Mouse (Mus musculus) ovary, adult 18-20 months (tissue): ENCODE data around the gene Ppp4r2.

Source experiments
- DNase-seq: peaks from one replicate; pipeline ENCODE4 v3.0.0; 2022; ENCODE audit warnings: low spot score, mixed read lengths

The Ppp4r2 gene

DNA sequence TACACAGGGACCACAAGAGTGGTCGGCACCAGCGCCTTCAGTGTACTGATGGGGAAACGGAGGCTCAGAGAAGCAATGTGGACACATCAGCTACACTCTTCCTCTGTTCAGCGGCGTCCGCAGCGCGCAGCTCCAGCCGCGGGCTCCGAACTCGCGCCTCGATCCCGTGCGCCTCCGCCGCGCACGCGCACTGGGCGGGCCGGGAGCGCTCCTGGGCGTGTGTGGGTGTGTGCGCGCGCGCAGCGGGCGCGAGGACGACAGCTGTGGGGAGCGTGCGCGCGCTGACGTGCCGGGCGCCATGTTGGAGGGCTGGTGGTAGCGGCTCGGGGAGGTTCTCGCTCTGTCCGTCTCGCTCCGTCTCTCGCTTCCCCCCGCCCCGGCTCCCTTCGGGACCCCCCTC lies at the start of gene Ppp4r2:
Ppp4r2 (plus strand) TSS at position 268 of the 400 bp plus-strand sequence.
- DNase-seq: peak; percentile 80

DNA sequence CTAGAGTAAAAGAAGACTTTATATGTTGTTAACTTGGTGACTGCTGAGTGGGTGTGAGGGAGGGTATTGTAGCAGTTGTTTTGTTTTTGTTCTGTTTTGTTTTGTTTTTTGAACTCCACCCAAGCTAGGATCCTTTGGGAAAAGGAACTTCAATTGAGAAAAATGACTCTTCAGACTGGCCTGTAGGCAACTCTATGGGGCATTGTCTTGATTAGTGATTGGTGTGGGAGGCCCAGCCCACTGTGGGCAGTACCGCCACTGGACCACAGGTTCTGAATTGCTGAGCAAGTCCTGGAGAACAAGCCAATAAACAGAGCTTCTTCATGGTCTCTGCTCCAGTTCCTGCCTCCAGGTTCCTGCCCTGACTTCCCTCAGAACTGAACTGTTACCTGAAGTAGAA lies 45.7 kb upstream of the Ppp4r2 start:
- no peak for DNase-seq

DNA sequence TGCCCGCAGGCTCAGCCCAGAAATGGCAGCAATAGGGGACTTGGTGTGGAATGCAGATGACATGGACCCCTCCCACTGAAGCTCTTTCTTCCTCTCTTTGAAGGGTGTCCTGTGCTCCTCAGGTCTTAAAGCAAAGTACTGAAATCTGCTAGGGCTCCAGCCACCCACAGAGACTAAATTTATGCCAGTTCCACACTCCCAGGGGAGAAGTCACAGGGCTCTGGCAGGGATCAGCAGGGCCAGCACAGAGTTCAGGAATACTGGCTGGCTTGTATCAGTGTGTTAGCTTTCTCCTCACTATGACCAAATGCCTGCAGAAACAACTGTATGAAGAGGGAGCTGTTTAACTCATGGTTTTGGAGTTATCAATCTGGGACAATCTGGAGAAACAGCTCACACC lies 44.3 kb upstream of the Ppp4r2 start:
- no peak for DNase-seq

GRCm38 (mm10) chr6:100792055-100792659 lies 41.3 kb upstream of the Ppp4r2 start:
- DNase-seq: no peak

GRCm38 (mm10) chr6:100792973-100793769 lies 40.3 kb upstream of the Ppp4r2 start:
- no peak for DNase-seq

DNA sequence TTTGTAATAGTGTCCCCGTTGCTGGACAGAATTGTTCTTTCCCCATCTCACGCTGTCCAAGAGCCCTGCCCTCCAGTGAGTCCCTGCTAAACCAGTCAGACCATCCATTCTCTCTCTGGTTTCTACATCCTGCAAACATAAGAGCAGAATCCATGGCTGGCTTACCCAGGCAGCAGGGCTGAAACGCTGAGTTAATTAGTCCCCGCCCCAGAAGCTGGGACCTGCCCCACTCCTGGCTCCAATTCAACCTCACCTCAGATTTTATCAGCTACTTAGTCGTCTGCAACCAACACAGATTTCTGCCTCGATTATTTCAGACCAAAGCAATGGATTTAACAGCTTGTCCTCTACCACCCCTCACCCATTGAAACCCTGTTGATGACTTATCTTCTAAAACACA lies 37.6 kb upstream of the Ppp4r2 start:
- DNase-seq: no peak

DNA sequence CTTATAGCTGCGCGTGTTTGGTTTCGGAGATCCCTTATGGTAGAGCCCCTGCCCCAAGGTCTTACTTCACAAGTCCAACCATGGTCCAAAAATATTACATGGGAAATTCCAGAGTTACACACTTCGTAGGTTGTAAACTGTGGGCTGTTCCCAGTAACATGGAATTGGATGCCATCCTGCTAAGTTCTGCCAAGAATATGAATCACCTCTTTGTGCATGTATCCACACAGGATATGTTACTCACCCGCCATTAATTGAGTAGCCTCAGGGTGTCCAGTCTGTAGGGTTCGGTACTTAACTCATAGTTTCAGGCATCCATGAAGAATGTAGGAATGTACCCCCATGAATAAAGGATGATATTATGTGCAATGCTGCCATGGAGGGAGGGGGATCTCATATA lies 34.1 kb upstream of the Ppp4r2 start:
- no peak for DNase-seq

DNA sequence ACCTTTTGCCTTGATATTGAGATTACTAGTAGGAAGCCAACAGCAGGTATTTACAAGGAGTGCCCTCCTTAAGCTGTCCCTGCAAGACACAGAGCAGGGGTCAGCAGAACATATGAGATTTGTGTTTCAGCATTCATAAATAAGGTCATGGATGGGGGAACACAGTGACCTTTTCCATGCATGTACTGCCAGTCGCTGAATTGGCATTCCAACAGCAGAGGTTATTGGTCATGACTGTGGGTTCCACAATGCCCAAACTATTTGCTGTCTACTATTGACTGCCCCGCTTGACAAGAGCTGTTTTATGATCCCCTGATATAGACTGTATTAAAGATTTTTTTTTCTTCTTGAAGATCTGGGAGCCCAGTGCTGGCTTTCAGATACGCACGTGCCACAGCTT lies 33.7 kb upstream of the Ppp4r2 start:
- DNase-seq: no peak

GRCm38 (mm10) chr6:100800497-100800955 lies 32.9 kb upstream of the Ppp4r2 start:
- DNase-seq: peak; percentile 50

- DNase-seq: no peak
Observed at GRCm38 (mm10) chr6:100802381-100803083, 30.9 kb upstream of the Ppp4r2 start.

GRCm38 (mm10) chr6:100803250-100803649 lies 30.2 kb upstream of the Ppp4r2 start:
- DNase-seq: no peak

GRCm38 (mm10) chr6:100807187-100807586 lies 26.2 kb upstream of the Ppp4r2 start:
- DNase-seq: no peak

GRCm38 (mm10) chr6:100807746-100808145 lies 25.7 kb upstream of the Ppp4r2 start:
- DNase-seq: no peak

GRCm38 (mm10) chr6:100808221-100808778 lies 25.1 kb upstream of the Ppp4r2 start:
- no peak for DNase-seq

GRCm38 (mm10) chr6:100810117-100810516 lies 23.3 kb upstream of the Ppp4r2 start:
- no peak for DNase-seq

DNA sequence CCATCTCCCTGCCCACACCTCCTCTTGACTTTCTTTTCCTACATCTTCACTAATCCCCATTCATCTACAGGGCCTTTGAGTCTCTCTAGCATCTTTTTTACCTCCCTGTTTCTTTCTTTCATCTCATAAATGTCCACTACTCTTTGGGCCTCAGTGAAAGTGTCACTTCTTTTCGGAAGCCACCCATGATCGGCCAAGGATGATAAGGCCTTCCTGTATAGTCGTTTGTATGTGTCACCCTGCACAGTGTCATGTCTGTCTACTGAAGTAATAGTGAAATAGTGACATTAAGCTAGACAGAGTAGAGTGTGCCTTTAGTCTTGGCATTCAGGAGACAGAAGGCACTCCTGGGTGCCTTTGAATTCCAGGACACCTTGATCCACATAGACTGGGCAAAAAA lies 21.7 kb upstream of the Ppp4r2 start:
- DNase-seq: no peak

DNA sequence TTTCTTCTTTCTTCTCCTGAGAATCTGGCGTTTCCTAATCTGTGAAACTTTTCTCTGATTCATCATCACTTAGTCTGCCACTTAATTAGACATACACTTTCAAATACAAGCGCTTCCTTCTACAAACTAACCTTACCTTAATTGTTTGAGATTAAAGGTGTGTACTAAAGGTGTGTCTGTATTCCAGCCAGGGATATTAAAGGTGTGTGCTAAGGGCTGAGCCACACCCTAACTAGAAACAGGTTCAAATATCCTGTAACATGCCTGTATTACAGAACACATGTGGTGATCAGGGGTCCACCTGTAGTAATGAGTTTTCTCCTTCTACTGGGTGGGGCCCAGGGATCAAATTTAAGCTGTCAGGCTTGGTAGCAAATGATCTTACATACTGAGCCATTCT lies 12.1 kb upstream of the Ppp4r2 start:
- no peak for DNase-seq

- DNase-seq: no peak
Observed at GRCm38 (mm10) chr6:100823356-100823755, 10.1 kb upstream of the Ppp4r2 start.

DNA sequence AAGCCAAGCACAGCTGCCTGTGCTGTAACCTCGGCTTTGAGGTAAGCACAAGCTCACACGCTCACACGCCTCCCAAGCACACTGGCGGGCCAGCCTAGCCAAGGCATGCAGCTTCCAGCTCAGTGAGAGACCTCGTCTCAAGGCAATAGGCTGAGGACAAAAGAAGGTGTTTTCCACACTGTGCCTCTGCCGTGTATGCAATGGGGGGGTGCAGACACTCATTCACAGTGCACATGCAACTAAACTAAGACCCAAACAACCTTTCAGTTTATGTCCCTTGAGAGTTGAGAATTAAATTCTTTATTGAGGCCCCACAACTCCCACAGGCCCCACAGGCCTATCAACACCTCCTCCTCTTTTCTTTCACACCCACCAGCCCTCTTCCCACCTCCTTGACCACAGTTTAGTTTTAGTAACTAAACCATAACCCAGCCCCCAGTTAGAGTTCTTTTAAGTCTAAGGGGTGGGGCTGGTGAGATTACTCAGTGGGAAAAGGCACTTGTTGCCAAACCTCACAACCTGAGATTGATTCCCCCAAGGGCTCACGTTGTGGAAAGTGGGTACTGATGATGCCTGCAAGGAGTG lies 8.9 kb upstream of the Ppp4r2 start:
- no peak for DNase-seq

DNA sequence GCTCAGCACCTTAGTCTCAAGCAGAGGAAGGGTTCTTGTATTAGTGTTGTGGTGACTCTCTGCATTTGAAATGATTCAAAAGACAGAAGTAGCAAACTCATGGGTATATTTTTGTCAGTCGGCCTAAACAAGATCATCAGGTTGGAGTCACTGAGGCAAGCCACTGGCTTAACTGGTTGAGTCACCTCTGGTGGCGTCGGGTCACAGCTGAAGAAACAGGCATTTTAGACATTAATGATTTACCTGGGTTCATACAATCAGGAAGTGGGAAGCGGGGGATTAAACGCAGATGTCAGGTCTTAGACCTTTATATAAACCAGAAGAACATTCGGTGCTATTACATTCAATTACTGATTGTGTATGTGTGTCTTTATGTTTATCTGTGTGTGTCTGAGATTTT lies 7.4 kb upstream of the Ppp4r2 start:
- DNase-seq: no peak

GRCm38 (mm10) chr6:100828565-100828964 lies 4.9 kb upstream of the Ppp4r2 start:
- no peak for DNase-seq

GRCm38 (mm10) chr6:100829770-100830169 lies 3.7 kb upstream of the Ppp4r2 start:
- DNase-seq: no peak
